Mouse (Mus musculus) embryonic fibroblast, embryonic 13.5 days (primary cell): ENCODE data around the gene Epha4.

ENCODE experiments used
- CTCF ChIP-seq: IDR thresholded peaks from 2 replicates; pipeline ENCODE4 v1.5.1; 2011; ENCODE audit warnings: mild to moderate bottlenecking, control low read depth, low read length, moderate library complexity, borderline replicate concordance; ENCODE audit not compliant: insufficient read depth
- POLR2A ChIP-seq: IDR thresholded peaks from 2 replicates; pipeline ENCODE4 v1.6.1; 2011; ENCODE audit warnings: low read depth, mild to moderate bottlenecking, control low read depth, low read length, moderate library complexity

DNA sequence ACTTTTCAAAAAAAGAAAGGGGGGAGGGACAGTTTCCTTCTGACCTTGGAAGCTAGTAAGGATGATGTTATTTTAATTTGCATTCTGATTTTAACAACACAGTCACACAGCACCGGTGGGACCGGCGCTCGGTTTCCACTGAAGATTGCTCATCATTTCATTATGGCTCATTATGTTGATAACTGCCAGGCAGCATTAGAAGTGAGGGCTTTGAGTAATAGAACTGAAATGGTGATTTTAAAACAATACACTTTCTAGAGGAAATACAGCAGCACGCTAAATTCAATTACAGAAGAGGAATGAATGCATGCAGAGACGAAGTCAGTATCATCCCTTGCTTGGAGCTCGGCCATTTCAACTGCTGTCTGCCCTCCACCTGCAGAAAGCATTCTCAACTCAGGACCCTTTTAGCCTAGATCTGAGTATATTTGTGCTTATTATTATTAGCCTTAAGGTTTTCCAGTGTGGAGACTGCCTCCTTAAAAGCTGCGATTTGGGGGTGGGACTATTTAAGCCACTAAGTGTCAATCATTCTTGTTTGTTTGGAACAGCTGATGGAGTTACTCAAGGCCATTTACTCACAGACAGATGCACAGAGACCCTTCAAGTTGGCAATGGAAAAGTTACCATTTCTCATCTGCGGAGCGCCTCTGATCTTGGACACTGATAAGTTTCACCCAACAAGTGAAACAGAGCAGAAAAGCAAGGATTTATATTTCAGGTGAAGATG is 76.8 kb downstream of the Epha4 start:
- TF ChIP-seq CTCF = no peak
- TF ChIP-seq POLR2A = no peak
